Mouse (Mus musculus): ENCODE results near the gene Zfp618. TPM values are rescaled to one million over a fixed set of nuclear protein-coding genes. Genes with fewer than 3 reads are reported as not detected.

Gene Zfp618
- polyA plus RNA-seq, 1 experiment from 2014 or later: 27.3 TPM

DNA sequence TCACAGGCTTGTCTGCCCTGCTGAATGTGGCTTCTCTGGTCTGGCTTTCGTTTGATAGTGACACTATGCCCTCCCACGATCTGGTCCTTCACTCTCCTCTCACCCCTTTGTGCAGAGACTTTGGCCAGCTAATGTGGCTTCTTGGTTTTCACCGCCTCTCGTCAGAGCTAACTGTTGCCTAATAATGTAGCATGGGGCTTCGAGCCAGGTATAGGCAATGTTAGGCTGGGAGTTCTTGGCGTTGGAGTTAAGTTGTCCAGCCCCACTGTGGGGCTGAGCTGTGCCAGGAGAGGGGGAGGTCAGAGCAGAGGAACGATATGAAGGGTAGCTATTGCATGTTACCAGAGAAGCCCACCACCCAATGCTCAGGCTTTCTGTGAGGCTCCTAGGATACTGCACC is 34.5 kb downstream of the Zfp618 start:
- ATAC-seq (replicated peaks; ENCODE audit: insufficient number of reproducible peaks, low FRiP score, low TSS enrichment, low read depth) (no peak), DNase-seq (ENCODE audit: low spot score) (no peak)
- H3K9ac ChIP-seq (replicated peaks; ENCODE audit: low read length): no peak overlapping the region
- no peaks in the 10 kb centered on the region for H3K27me3 ChIP-seq (ENCODE audit: control insufficient read depth, insufficient read depth, low read length)
- H3K4me1 ChIP-seq (ENCODE audit: control insufficient read depth, insufficient read depth, low read length): no peaks in the 10 kb centered on the region
- WGBS: 88% methylated on average over 7 of the region's 7 CpGs
- no peaks in the 10 kb centered on the region; the same call in 1 of the 2 replicates for H3K36me3 ChIP-seq (replicated peaks; ENCODE audit: control insufficient read depth, insufficient read depth, low read depth, low read length)
- no peak overlapping the region; the same call in 1 of the 2 replicates for H3K27ac ChIP-seq (replicated peaks; ENCODE audit: low read depth, low read length)
- H3K4me2 ChIP-seq (ENCODE audit: low read depth, low read length): no peak overlapping the region
- no peak overlapping the region for H3K4me3 ChIP-seq (ENCODE audit: low read depth, low read length)
- no peaks in the 10 kb centered on the region for H3K9me3 ChIP-seq (replicated peaks; ENCODE audit: control insufficient read depth, low read length)

DNA sequence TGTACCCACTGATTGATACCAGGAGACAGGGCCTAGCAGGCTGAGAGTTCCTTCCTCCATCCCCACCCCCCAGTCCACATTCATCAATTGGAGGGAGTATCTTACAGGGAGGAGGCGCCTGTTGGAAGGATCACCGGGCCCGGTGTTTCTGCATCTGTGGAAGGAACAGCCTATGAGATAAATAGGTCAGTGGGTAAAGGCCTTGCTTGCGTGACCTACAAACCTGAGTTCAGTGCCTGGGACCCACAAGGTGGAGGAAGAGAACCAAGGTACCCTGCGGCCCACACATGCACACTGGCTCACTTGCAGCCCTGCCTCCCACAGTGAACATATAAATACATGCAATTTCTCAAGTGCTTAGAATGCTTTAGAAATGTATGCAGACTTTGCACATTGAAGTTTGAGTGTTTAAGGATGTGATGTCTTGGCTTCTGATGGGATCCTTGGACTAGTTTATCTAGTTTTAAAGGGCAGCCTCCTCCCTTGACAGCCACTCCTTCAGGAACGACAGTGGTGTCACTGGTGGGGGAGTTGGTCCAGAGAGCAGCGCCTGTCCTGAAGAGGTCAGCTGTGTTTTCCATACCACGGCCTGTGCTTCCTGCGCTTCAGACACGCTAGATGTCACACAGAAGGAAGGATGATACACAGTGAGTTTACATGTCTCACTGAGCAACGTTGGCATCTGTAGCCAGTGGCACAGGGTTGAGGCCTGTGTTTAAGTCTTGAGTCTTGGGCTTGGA is 35.1 kb downstream of the Zfp618 start:
- 86% methylated on average over 11 of the region's 11 CpGs for WGBS
- H3K4me3 ChIP-seq (ENCODE audit: low read depth, low read length): no peak overlapping the region
- DNase-seq (ENCODE audit: low spot score) (no peak), ATAC-seq (replicated peaks; ENCODE audit: insufficient number of reproducible peaks, low FRiP score, low TSS enrichment, low read depth) (no peak)
- H3K4me2 ChIP-seq (ENCODE audit: low read depth, low read length): no peak overlapping the region
- no peaks in the 10 kb centered on the region for H3K9me3 ChIP-seq (replicated peaks; ENCODE audit: control insufficient read depth, low read length)
- H3K36me3 ChIP-seq (replicated peaks; ENCODE audit: control insufficient read depth, insufficient read depth, low read depth, low read length): no peaks in the 10 kb centered on the region
- H3K4me1 ChIP-seq (ENCODE audit: control insufficient read depth, insufficient read depth, low read length): no peaks in the 10 kb centered on the region
- no peak overlapping the region for H3K9ac ChIP-seq (replicated peaks; ENCODE audit: low read length)
- no peaks in the 10 kb centered on the region for H3K27me3 ChIP-seq (ENCODE audit: control insufficient read depth, insufficient read depth, low read length)
- H3K27ac ChIP-seq (replicated peaks; ENCODE audit: low read depth, low read length): no peak overlapping the region

DNA sequence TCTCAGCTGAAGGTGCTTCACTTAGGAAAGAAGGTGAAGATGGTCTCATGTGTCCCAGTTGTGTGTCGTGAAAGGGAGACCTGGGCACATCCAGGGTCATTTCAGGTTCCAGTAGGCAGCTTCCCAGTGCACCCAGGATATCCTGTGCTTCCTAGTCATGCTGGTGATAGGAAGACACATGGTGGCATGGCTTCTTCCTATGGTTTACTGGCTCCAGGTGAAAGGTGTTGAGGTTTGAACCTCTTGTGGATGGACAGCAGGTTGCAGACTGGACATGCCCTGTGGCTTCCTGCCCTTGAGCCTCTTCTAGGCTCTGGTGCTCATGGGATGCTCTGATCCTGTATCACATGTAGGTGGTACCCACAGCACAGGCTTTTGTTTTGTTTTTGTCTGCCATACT is 37.0 kb downstream of the Zfp618 start:
- no peaks in the 10 kb centered on the region; the same call in 1 of the 2 replicates for H3K36me3 ChIP-seq (replicated peaks; ENCODE audit: control insufficient read depth, insufficient read depth, low read depth, low read length)
- no peak overlapping the region for H3K4me3 ChIP-seq (ENCODE audit: low read depth, low read length)
- H3K9me3 ChIP-seq (replicated peaks; ENCODE audit: control insufficient read depth, low read length): no peaks in the 10 kb centered on the region
- 88% methylated on average over 1 of the region's 1 CpGs for WGBS
- no peaks in the 10 kb centered on the region for H3K4me1 ChIP-seq (ENCODE audit: control insufficient read depth, insufficient read depth, low read length)
- ATAC-seq (replicated peaks; ENCODE audit: insufficient number of reproducible peaks, low FRiP score, low TSS enrichment, low read depth) (no peak), DNase-seq (ENCODE audit: low spot score) (no peak)
- no peak overlapping the region for H3K9ac ChIP-seq (replicated peaks; ENCODE audit: low read length)
- no peak overlapping the region for H3K27ac ChIP-seq (replicated peaks; ENCODE audit: low read depth, low read length)
- H3K4me2 ChIP-seq (ENCODE audit: low read depth, low read length): no peak overlapping the region
- no peaks in the 10 kb centered on the region for H3K27me3 ChIP-seq (ENCODE audit: control insufficient read depth, insufficient read depth, low read length)

DNA sequence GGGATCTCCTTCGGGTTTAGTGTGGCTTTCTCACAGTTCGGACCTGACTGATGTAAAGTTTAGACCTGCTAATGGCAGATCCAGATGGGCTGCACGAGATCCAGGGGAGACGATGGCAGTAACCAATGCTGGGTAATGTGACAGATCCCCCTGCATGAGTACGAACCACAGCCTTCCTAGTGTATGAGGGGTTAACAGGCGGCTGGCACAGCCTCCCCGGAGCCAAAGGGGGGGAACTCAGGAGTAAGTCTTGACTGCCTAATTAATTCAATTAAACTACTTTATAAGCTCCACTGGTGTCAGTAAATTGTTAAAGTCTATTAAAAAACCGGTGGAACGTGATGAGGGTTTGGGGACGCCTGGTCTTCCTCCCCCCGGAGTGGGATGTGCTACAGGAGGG is 39.1 kb downstream of the Zfp618 start:
- Histone ChIP-seq H3K27me3 (ENCODE audit: control insufficient read depth, insufficient read depth, low read length) (no peaks in the 10 kb centered on the region), H3K9me3 (replicated peaks; ENCODE audit: control insufficient read depth, low read length) (no peaks in the 10 kb centered on the region), H3K4me1 (ENCODE audit: control insufficient read depth, insufficient read depth, low read length) (no peaks in the 10 kb centered on the region), H3K36me3 (replicated peaks; ENCODE audit: control insufficient read depth, insufficient read depth, low read depth, low read length) (no peaks in the 10 kb centered on the region; the same call in 1 of the 2 replicates), H3K9ac (replicated peaks; ENCODE audit: low read length) (no peak overlapping the region), H3K4me2 (ENCODE audit: low read depth, low read length) (no peak overlapping the region), H3K4me3 (ENCODE audit: low read depth, low read length) (no peak overlapping the region), H3K27ac (replicated peaks; ENCODE audit: low read depth, low read length) (no peak overlapping the region)
- 84% methylated on average over 11 of the region's 11 CpGs for WGBS
- no peak for ATAC-seq (replicated peaks; ENCODE audit: insufficient number of reproducible peaks, low FRiP score, low TSS enrichment, low read depth)
- DNase-seq (ENCODE audit: low spot score): no peak

DNA sequence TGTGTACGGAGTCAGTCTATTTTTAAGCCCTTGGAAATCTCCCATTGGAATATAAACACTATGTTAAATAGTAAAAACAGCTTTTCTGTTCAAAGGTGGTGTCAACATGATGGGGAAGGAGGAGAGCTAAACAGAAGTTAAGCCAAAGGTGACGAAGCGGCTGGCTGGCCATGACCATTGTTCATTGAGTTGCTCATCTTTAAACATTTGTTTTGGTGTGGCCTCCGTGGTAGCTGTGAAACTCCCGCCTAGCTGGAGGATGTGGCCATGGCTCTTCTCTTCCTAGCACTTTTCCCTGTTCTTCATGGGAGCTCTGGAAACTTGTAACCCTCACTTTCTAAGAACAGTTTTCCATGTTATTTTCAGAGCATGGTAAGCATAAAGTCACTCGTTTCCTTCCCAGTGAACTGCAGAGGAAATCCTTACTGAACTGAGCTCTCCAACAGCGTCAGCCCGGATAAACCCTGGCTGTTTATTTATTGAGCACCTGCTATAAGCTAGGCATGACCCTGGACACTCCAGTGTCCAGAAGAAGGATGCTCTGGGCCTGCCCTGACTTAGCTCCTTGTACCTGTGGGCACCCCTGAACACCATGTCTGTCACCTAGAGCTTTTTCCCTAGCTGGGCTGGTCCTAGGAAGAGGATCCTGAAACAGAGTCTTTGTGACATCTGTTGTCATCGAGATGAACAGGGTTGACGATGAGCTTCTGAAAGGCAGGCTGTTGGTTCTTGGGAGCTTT is 40.2 kb downstream of the Zfp618 start:
- no peak overlapping the region for H3K9ac ChIP-seq (replicated peaks; ENCODE audit: low read length)
- no peaks in the 10 kb centered on the region for H3K4me1 ChIP-seq (ENCODE audit: control insufficient read depth, insufficient read depth, low read length)
- ATAC-seq (replicated peaks; ENCODE audit: insufficient number of reproducible peaks, low FRiP score, low TSS enrichment, low read depth): no peak
- 83% methylated on average over 10 of the region's 10 CpGs for WGBS
- H3K4me2 ChIP-seq (ENCODE audit: low read depth, low read length): no peak overlapping the region
- no peaks in the 10 kb centered on the region for H3K27me3 ChIP-seq (ENCODE audit: control insufficient read depth, insufficient read depth, low read length)
- H3K9me3 ChIP-seq (replicated peaks; ENCODE audit: control insufficient read depth, low read length): no peaks in the 10 kb centered on the region
- DNase-seq (ENCODE audit: low spot score): no peak
- H3K27ac ChIP-seq (replicated peaks; ENCODE audit: low read depth, low read length): no peak overlapping the region
- H3K4me3 ChIP-seq (ENCODE audit: low read depth, low read length): no peak overlapping the region
- H3K36me3 ChIP-seq (replicated peaks; ENCODE audit: control insufficient read depth, insufficient read depth, low read depth, low read length): no peaks in the 10 kb centered on the region; the same call in none of the 2 replicates

DNA sequence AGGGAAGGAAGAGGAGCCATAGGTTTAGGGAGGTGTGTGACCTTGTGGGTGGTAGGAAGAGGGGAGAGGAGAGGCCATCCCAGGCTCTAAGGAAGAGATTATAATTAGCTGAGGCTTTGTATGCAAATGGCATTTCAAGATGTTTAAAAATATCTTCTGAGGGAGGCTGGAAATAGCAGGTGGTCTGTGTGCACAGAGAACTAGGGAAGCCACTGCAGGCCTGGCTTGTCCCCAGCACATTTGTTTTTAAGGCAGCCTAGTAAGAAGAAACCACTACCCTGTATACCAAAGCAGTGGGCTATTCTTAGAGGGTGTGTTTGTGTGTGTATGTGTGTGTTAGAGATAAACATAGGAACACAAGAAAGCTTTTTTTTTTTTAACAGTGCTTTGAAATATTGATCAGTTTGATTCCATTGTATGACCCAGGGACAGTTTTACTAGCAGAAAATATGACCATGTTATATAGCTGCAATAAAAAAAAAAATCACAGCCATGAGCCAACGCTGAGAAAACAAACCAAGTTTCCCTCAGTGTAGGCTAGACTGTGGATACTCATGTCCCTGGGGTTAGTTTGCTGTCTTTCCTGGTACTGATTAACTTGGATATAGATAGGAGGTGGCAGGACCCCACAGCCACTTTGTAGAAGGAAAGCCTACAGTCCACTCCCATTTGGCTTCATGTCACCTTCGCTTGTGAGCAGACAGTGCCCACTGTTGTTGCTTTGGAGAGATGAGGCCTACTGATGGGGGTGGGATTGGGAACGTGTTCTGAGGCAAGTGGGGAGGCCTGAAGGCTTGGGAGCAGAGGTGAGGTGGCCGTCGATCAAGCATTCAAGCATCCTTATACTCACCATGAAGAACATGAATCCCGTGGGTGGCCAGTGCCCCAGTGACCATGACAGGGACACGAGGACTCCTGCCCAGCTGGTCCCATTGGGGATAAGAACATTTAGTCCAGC is 41.1 kb downstream of the Zfp618 start:
- no peak for DNase-seq (ENCODE audit: low spot score)
- 76% methylated on average over 7 of the region's 7 CpGs for WGBS
- Histone ChIP-seq H3K4me1 (ENCODE audit: control insufficient read depth, insufficient read depth, low read length) (no peaks in the 10 kb centered on the region), H3K27ac (replicated peaks; ENCODE audit: low read depth, low read length) (no peak overlapping the region), H3K4me2 (ENCODE audit: low read depth, low read length) (no peak overlapping the region), H3K9ac (replicated peaks; ENCODE audit: low read length) (no peak overlapping the region), H3K9me3 (replicated peaks; ENCODE audit: control insufficient read depth, low read length) (no peaks in the 10 kb centered on the region), H3K36me3 (replicated peaks; ENCODE audit: control insufficient read depth, insufficient read depth, low read depth, low read length) (no peaks in the 10 kb centered on the region; the same call in none of the 2 replicates), H3K4me3 (ENCODE audit: low read depth, low read length) (no peak overlapping the region), H3K27me3 (ENCODE audit: control insufficient read depth, insufficient read depth, low read length) (no peaks in the 10 kb centered on the region)
- ATAC-seq (replicated peaks; ENCODE audit: insufficient number of reproducible peaks, low FRiP score, low TSS enrichment, low read depth): no peak

DNA sequence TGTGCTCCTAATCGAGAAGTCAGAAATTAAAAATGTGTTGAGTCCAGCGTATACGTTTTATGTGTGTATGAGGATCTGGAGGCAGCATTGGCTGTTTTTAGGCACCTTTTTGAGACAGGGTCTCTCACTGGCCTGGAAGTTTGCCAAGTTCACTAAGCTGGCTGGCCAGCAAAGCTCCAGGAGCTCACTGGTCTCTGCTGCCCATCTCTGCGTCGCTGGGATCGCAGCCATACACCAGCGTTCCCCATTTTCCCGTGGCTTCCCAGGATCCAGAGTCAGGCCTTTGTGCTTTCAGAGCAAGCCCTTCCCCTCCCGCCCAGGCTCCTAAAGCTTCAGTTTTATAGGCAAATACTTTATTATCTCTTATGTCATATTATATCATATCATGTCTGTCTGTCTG is 42.8 kb downstream of the Zfp618 start:
- H3K4me2 ChIP-seq (ENCODE audit: low read depth, low read length): no peak overlapping the region
- no peaks in the 10 kb centered on the region for H3K4me1 ChIP-seq (ENCODE audit: control insufficient read depth, insufficient read depth, low read length)
- no peak overlapping the region for H3K9ac ChIP-seq (replicated peaks; ENCODE audit: low read length)
- no peak for ATAC-seq (replicated peaks; ENCODE audit: insufficient number of reproducible peaks, low FRiP score, low TSS enrichment, low read depth)
- DNase-seq (ENCODE audit: low spot score): no peak
- no peaks in the 10 kb centered on the region for H3K9me3 ChIP-seq (replicated peaks; ENCODE audit: control insufficient read depth, low read length)
- H3K4me3 ChIP-seq (ENCODE audit: low read depth, low read length): no peak overlapping the region
- no peaks in the 10 kb centered on the region; the same call in none of the 2 replicates for H3K36me3 ChIP-seq (replicated peaks; ENCODE audit: control insufficient read depth, insufficient read depth, low read depth, low read length)
- no peak overlapping the region for H3K27ac ChIP-seq (replicated peaks; ENCODE audit: low read depth, low read length)
- 86% methylated on average over 9 of the region's 9 CpGs for WGBS
- H3K27me3 ChIP-seq (ENCODE audit: control insufficient read depth, insufficient read depth, low read length): no peaks in the 10 kb centered on the region
